Mouse (Mus musculus): ENCODE measurements around the gene Kdf1. TPM values are rescaled to one million over a fixed set of nuclear protein-coding genes. Genes with fewer than 3 reads are reported as not detected.

The Kdf1 gene
- total and polyA plus RNA-seq, 2 experiments from 2014 or later = 0.26 to 0.60 TPM

DNA sequence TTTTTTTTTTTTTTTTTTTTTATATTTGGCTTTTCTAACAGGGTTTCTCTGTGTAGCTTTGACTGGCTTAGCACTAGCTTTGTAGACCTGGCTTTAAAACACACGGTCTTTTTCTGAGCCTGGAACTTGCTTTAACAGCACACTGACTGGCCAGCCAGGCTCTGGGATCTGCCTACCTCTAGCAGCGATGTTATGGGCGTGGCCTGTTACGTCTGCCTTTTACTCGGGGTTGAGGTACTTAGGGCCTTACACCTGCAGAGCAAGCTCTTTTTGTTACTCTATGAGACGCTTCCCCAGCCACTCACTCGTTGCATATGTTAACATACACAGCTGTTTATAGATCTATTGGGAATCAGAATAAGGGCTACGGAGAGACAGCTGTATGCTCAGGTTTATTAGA is 48.5 kb downstream of the Kdf1 start:
- no peak overlapping the region for H3K9ac ChIP-seq (replicated peaks; ENCODE audit: low read length)
- H3K9me3 ChIP-seq (ENCODE audit: low read length) = no peaks in the 10 kb centered on the region
- DNase-seq (ENCODE audit: low spot score) (no peak), ATAC-seq (no peak)
- no peak overlapping the region for H3K4me2 ChIP-seq (ENCODE audit: low read depth, low read length)
- H3K27ac ChIP-seq = no peak overlapping the region
- no peak for TF ChIP-seq CTCF (IDR thresholded peaks at IDR 0.05; ENCODE audit: low read depth)
- H3K4me3 ChIP-seq (ENCODE audit: low read length) = no peak overlapping the region
- no peaks in the 10 kb centered on the region for H3K27me3 ChIP-seq (ENCODE audit: insufficient read depth, low read length)
- whole genome bisulfite sequencing = 31% methylated on average over 8 of the region's 8 CpGs
- H3K4me1 ChIP-seq (ENCODE audit: insufficient read depth, low read length) = no peaks in the 10 kb centered on the region
- H3K36me3 ChIP-seq (ENCODE audit: insufficient read depth, low read length) = no peaks in the 10 kb centered on the region

DNA sequence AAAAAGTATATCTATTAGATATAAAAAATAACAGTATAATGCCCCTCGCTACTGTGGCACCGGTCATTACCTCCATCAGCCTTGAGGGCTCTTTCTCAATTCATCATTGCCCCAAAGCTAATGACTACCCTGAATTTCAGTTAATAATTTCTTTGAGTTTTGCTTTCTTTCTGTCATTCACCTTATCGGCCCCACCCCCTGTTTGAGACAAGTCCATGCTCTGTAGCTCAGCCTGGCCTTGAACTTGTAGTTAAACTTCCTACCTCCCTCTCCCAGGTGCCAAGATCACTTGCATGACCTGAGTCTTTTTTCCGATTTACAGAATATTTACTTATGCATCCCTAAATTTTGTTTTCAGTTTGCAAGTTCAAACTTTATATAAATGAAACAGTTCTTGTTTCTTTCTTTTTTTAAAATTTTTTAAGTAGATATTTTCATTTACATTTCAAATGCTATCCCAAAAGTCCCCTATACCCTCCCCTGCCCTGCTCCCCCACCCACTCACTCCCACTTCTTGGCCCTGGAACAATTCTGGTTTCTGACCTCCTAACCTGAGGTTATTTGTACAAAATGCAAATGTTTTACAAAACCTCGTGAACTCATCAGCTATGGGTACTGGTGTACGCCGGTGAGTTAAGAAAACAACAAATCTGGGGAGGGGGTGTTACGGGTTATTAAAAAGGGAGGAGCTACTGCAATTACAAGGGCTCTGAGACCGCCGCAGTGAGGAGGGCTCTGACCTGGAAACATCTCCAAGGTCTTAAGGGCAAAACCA is 50.7 kb downstream of the Kdf1 start:
- DNase-seq (ENCODE audit: low spot score) = no peak
- Histone ChIP-seq H3K4me1 (ENCODE audit: insufficient read depth, low read length) (no peaks in the 10 kb centered on the region), H3K9ac (replicated peaks; ENCODE audit: low read length) (no peak overlapping the region), H3K9me3 (ENCODE audit: low read length) (no peaks in the 10 kb centered on the region), H3K27ac (no peak overlapping the region), H3K4me2 (ENCODE audit: low read depth, low read length) (no peak overlapping the region), H3K27me3 (ENCODE audit: insufficient read depth, low read length) (no peaks in the 10 kb centered on the region), H3K4me3 (ENCODE audit: low read length) (no peak overlapping the region), H3K36me3 (ENCODE audit: insufficient read depth, low read length) (no peaks in the 10 kb centered on the region)
- no peak for TF ChIP-seq CTCF (IDR thresholded peaks at IDR 0.05; ENCODE audit: low read depth)
- 72% methylated on average over 10 of the region's 10 CpGs for WGBS
- no peak for ATAC-seq

DNA sequence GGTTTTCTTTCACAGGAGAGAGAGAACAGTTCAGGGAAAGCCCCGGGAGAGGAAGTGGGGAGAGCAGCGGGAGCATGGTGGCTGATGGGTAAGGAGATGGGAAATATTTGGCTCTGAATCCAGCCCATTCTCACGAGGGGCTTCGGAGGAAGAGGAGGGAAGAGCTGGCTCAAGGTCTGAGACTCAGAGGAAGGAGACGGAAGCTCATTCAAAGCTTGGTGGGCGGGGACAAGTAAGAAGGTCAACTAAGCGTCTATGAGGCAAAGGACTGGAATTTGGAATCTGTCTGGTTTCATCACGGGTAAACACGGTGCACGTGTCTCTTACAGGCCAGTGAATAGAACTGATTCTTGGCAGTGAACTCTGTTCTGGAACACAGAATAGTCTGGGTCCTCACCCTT is 51.3 kb downstream of the Kdf1 start:
- Histone ChIP-seq H3K9me3 (ENCODE audit: low read length) (no peaks in the 10 kb centered on the region), H3K9ac (replicated peaks; ENCODE audit: low read length) (no peak overlapping the region), H3K27me3 (ENCODE audit: insufficient read depth, low read length) (no peaks in the 10 kb centered on the region), H3K27ac (no peak overlapping the region), H3K4me1 (ENCODE audit: insufficient read depth, low read length) (no peaks in the 10 kb centered on the region), H3K36me3 (ENCODE audit: insufficient read depth, low read length) (no peaks in the 10 kb centered on the region), H3K4me2 (ENCODE audit: low read depth, low read length) (no peak overlapping the region), H3K4me3 (ENCODE audit: low read length) (no peak overlapping the region)
- ATAC-seq = no peak
- WGBS = 53% methylated on average over 10 of the region's 10 CpGs
- TF ChIP-seq CTCF (IDR thresholded peaks at IDR 0.05; ENCODE audit: low read depth) = no peak
- DNase-seq (ENCODE audit: low spot score) = no peak

DNA sequence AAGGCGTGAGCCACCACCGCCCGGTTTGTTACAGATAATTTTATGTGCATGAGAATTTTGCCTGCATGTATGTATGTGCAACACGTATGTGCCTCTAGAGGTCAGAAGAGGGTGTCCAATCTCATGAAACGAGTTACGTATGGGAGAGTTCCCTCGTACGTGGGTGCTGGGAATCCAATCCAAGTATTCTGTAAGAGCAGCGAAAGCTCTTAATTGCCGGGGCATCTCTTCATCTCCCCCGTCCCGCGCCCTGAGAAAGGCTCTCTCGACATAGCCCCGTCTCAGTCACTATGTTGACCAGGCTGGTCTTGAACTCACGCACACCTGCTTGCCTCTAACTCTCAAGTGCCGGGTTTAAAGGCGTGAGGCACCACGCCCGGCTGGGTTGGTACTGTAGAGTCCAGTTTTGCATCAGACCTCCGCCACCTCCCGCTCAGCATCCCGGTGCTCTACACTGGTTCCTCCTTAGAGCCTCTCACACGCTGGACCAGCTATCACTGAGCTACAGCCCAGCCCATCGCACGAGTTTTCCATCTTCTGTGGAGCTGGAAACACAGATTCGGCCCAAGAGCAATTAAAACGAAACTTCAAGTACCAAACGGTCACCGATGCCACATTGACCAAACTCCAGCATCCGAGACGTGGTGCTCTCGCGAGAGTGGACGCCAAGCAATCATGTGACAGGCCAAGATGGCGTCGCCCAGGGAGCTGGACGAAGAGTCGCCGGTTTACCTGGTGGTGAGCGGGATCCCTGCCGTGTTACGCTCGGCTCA is 55.5 kb downstream of the Kdf1 start, which contains the start of gene Gpatch3:
Gene Gpatch3, plus strand, starts transcription at position 676 of the 773 bp plus-strand sequence.
- Histone ChIP-seq H3K4me1 (ENCODE audit: insufficient read depth, low read length) (no peaks in the 10 kb centered on the region), H3K9me3 (ENCODE audit: low read length) (no peaks in the 10 kb centered on the region), H3K27ac (peak within 1 kb of the TSS; percentile 77), H3K4me2 (ENCODE audit: low read depth, low read length) (peak within 1 kb of the TSS; percentile 73), H3K4me3 (ENCODE audit: low read length) (peak within 1 kb of the TSS; percentile 83), H3K36me3 (ENCODE audit: insufficient read depth, low read length) (peaks cover 9% of the 10 kb centered on the region; the same call in 1 of the 2 replicates), H3K9ac (replicated peaks; ENCODE audit: low read length) (peak within 1 kb of the TSS; percentile 80), H3K27me3 (ENCODE audit: insufficient read depth, low read length) (no peaks in the 10 kb centered on the region)
- 6% methylated on average over 44 of the region's 44 CpGs for WGBS
- DNase-seq (ENCODE audit: low spot score) (peak; percentile 97), ATAC-seq (peak; percentile 95)
- peak; percentile 37; the same call in 1 of the 2 replicates for TF ChIP-seq CTCF (IDR thresholded peaks at IDR 0.05; ENCODE audit: low read depth)

DNA sequence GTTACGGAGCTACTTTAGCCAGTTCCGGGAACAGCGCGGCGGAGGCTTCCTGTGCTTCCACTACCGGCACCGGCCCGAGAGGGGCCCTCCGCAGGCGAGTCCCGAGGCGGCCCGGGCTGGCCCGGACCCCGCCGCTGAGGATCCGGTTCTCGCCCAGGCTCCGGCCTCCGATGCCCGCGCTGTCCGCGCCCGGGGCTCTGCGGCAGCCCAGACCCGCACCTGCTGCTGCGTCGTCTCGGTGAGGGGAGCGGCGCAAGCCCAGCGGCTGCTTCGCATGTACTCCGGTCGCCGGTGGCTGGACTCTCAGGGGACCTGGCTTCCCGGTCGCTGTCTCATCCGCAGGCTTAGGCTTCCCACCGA is 56.1 kb downstream of the Kdf1 start:
- Histone ChIP-seq H3K9me3 (ENCODE audit: low read length) (no peaks in the 10 kb centered on the region), H3K4me3 (ENCODE audit: low read length) (peak overlapping the region; percentile 83), H3K27ac (peak overlapping the region; percentile 77; the same call in 1 of the 2 replicates), H3K4me1 (ENCODE audit: insufficient read depth, low read length) (no peaks in the 10 kb centered on the region), H3K4me2 (ENCODE audit: low read depth, low read length) (peak overlapping the region; percentile 73), H3K27me3 (ENCODE audit: insufficient read depth, low read length) (no peaks in the 10 kb centered on the region), H3K9ac (replicated peaks; ENCODE audit: low read length) (peak overlapping the region; percentile 80), H3K36me3 (ENCODE audit: insufficient read depth, low read length) (peaks cover 15% of the 10 kb centered on the region; the same call in 1 of the 2 replicates)
- DNase-seq (ENCODE audit: low spot score) (no peak), ATAC-seq (peak; percentile 61)
- WGBS = 2% methylated on average over 34 of the region's 41 CpGs
- no peak for TF ChIP-seq CTCF (IDR thresholded peaks at IDR 0.05; ENCODE audit: low read depth)

DNA sequence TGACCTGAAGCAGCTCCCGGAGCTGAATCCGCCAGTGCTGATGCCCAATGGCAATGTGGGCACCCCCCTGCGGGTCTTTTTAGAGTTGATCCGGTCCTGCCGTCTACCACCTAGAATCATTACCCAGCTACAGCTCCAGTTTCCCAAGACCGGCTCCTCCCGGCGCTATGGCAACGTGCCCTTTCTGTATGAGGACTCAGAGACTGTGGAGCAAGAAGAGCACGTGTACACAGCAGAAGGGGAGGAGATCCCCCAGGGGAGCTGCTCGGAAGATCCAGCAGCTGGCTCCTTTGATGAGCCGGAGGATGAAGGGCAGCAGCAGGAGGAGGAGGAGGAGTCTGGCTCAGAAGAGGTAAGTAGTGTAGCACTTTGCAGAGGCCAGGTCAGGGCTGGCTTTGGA is 59.2 kb downstream of the Kdf1 start:
- H3K9me3 ChIP-seq (ENCODE audit: low read length) = no peaks in the 10 kb centered on the region
- peaks cover 42% of the 10 kb centered on the region for H3K36me3 ChIP-seq (ENCODE audit: insufficient read depth, low read length)
- no peaks in the 10 kb centered on the region for H3K4me1 ChIP-seq (ENCODE audit: insufficient read depth, low read length)
- H3K4me3 ChIP-seq (ENCODE audit: low read length) = no peak overlapping the region
- H3K4me2 ChIP-seq (ENCODE audit: low read depth, low read length) = no peak overlapping the region
- no peak overlapping the region for H3K27ac ChIP-seq
- 63% methylated on average over 12 of the region's 12 CpGs for WGBS
- H3K27me3 ChIP-seq (ENCODE audit: insufficient read depth, low read length) = no peaks in the 10 kb centered on the region
- no peak overlapping the region for H3K9ac ChIP-seq (replicated peaks; ENCODE audit: low read length)
- DNase-seq (ENCODE audit: low spot score) (no peak), ATAC-seq (no peak)
- no peak for TF ChIP-seq CTCF (IDR thresholded peaks at IDR 0.05; ENCODE audit: low read depth)

Small RNA genes lying within 50 kb of the gene (microRNA-seq; reads per million reads assigned to microRNA genes)
- gene Gm23158 = 0 reads per million in 2 experiments

Other genes with a start within 250 kb of the Kdf1 start
- gene Tmem222, start 241.2 kb upstream of the Kdf1 start, total RNA-seq (2014; rRNA removed) = 120 and 138 TPM in 2 replicates
- 127 and 136 TPM in 2 replicates for gene Tmem222, start 241.2 kb upstream of the Kdf1 start, polyA plus RNA-seq (2015; fragmentation: Nextera tagmentation; extraction: Ambion mirVana)
- 47.7 and 51.9 TPM in 2 replicates for gene Wdtc1, start 165.5 kb upstream of the Kdf1 start, total RNA-seq (2014; rRNA removed)
- gene Wdtc1, start 165.5 kb upstream of the Kdf1 start, polyA plus RNA-seq (2015; fragmentation: Nextera tagmentation; extraction: Ambion mirVana) = 12.8 and 14.9 TPM in 2 replicates
- 21.2 and 21.7 TPM in 2 replicates for gene Slc9a1, start 149.3 kb upstream of the Kdf1 start, total RNA-seq (2014; rRNA removed)
- 8.2 and 10.1 TPM in 2 replicates for gene Slc9a1, start 149.3 kb upstream of the Kdf1 start, polyA plus RNA-seq (2015; fragmentation: Nextera tagmentation; extraction: Ambion mirVana)
- gene Tent5b, start 38.8 kb upstream of the Kdf1 start, total RNA-seq (2014; rRNA removed) = 1.3 and 3.6 TPM in 2 replicates
- gene Tent5b, start 38.8 kb upstream of the Kdf1 start, polyA plus RNA-seq (2015; fragmentation: Nextera tagmentation; extraction: Ambion mirVana) = 0.49 and 0.55 TPM in 2 replicates
- gene Trnp1, start 20.4 kb upstream of the Kdf1 start, total RNA-seq (2014; rRNA removed) = 48.1 and 54.5 TPM in 2 replicates
- 20.9 and 22.0 TPM in 2 replicates for gene Trnp1, start 20.4 kb upstream of the Kdf1 start, polyA plus RNA-seq (2015; fragmentation: Nextera tagmentation; extraction: Ambion mirVana)
- 54.1 and 70.4 TPM in 2 replicates for gene Nudc, start 27.0 kb downstream of the Kdf1 start, total RNA-seq (2014; rRNA removed)
- 265 and 272 TPM in 2 replicates for gene Nudc, start 27.0 kb downstream of the Kdf1 start, polyA plus RNA-seq (2015; fragmentation: Nextera tagmentation; extraction: Ambion mirVana)
- gene Nr0b2, start 34.4 kb downstream of the Kdf1 start, total RNA-seq (2014; rRNA removed) = 0.47 TPM in 1 of 2 replicates, not detected in the other
- gene Nr0b2, start 34.4 kb downstream of the Kdf1 start, polyA plus RNA-seq (2015; fragmentation: Nextera tagmentation; extraction: Ambion mirVana) = 0.21 and 0.26 TPM in 2 replicates
- gene Gpatch3, start 55.8 kb downstream of the Kdf1 start, total RNA-seq (2014; rRNA removed) = 8.3 and 8.8 TPM in 2 replicates
- gene Gpatch3, start 55.8 kb downstream of the Kdf1 start, polyA plus RNA-seq (2015; fragmentation: Nextera tagmentation; extraction: Ambion mirVana) = 6.1 and 6.3 TPM in 2 replicates
- gene Gpn2, start 65.4 kb downstream of the Kdf1 start, total RNA-seq (2014; rRNA removed) = 20.0 and 32.2 TPM in 2 replicates
- 16.9 and 18.6 TPM in 2 replicates for gene Gpn2, start 65.4 kb downstream of the Kdf1 start, polyA plus RNA-seq (2015; fragmentation: Nextera tagmentation; extraction: Ambion mirVana)
- 1.1 and 2.8 TPM in 2 replicates for gene Sfn, start 83.2 kb downstream of the Kdf1 start, total RNA-seq (2014; rRNA removed)
- gene Sfn, start 83.2 kb downstream of the Kdf1 start, polyA plus RNA-seq (2015; fragmentation: Nextera tagmentation; extraction: Ambion mirVana) = 1.2 and 1.4 TPM in 2 replicates
- 17.4 and 22.6 TPM in 2 replicates for gene Zdhhc18, start 131.2 kb downstream of the Kdf1 start, total RNA-seq (2014; rRNA removed)
- gene Zdhhc18, start 131.2 kb downstream of the Kdf1 start, polyA plus RNA-seq (2015; fragmentation: Nextera tagmentation; extraction: Ambion mirVana) = 8.2 and 10.2 TPM in 2 replicates
- gene Pigv, start 153.7 kb downstream of the Kdf1 start, total RNA-seq (2014; rRNA removed) = 11.3 and 13.4 TPM in 2 replicates
- gene Pigv, start 153.7 kb downstream of the Kdf1 start, polyA plus RNA-seq (2015; fragmentation: Nextera tagmentation; extraction: Ambion mirVana) = 13.0 and 14.0 TPM in 2 replicates
- gene Arid1a, start 237.8 kb downstream of the Kdf1 start, total RNA-seq (2014; rRNA removed) = 54.1 and 59.1 TPM in 2 replicates
- 17.6 and 17.7 TPM in 2 replicates for gene Arid1a, start 237.8 kb downstream of the Kdf1 start, polyA plus RNA-seq (2015; fragmentation: Nextera tagmentation; extraction: Ambion mirVana)

All from hindbrain, postnatal 0 days (tissue).